In genomic region chr2:138337886-138338494, GRCm38 (mm10) we compare ENCODE assay signal across 15 mouse cellular contexts.
"Had no signal": no experiment of that assay in that cellular context is flagged by ENCODE, and none has a peak within 500 bp of the region (broad histone marks: within the 10 kb centered on the region; RNA-seq: fewer than 3 reads in every experiment).

No protein-coding gene starts in this region.

- H3K4me1 ChIP-seq: kidney, embryonic 15.5 days; limb, embryonic 10.5 days; liver, embryonic 15.5 days; megakaryocyte, embryonic 14.5 days; midbrain, embryonic 13.5 days; stomach, embryonic 15.5 days had no signal

- H3K27me3 ChIP-seq: kidney, embryonic 15.5 days; liver, embryonic 15.5 days; megakaryocyte, embryonic 14.5 days; midbrain, embryonic 13.5 days; stomach, embryonic 15.5 days had no signal

- ATAC-seq: midbrain, embryonic 13.5 days had no signal

- H3K27ac ChIP-seq: kidney, embryonic 15.5 days; left cerebral cortex, adult 2 months; limb, embryonic 10.5 days; liver, embryonic 15.5 days; macrophage; midbrain, embryonic 13.5 days; stomach, embryonic 15.5 days had no signal

- H3K4me2 ChIP-seq: kidney, embryonic 15.5 days; liver, embryonic 11.5 days; liver, embryonic 15.5 days; lung, embryonic 14.5 days; midbrain, embryonic 13.5 days; stomach, embryonic 15.5 days had no signal

- H3K9me3 ChIP-seq: kidney, embryonic 15.5 days; limb, embryonic 10.5 days; liver, embryonic 15.5 days; megakaryocyte, embryonic 14.5 days; midbrain, embryonic 13.5 days; stomach, embryonic 15.5 days had no signal

- H3K4me3 ChIP-seq: kidney, embryonic 15.5 days; left cerebral cortex, adult 2 months; limb, embryonic 10.5 days; liver, embryonic 15.5 days; megakaryocyte, embryonic 14.5 days; midbrain, embryonic 13.5 days; stomach, embryonic 15.5 days had no signal

- H3K36me3 ChIP-seq: kidney, embryonic 15.5 days; limb, embryonic 10.5 days; liver, embryonic 15.5 days; midbrain, embryonic 13.5 days; stomach, embryonic 15.5 days had no signal

- H3K9ac ChIP-seq: kidney, embryonic 15.5 days; liver, embryonic 15.5 days; lung, embryonic 14.5 days; midbrain, embryonic 13.5 days; stomach, embryonic 15.5 days had no signal

- DNase-seq: kidney, postnatal 14 days; lung, embryonic 14.5 days; lung, postnatal 10 days; right cerebral cortex, postnatal 14 days; thymus, adult 2 months; thymus, postnatal 36 days had no signal
